ENCODE assay signal across 10 mouse cellular contexts in the genomic region with DNA sequence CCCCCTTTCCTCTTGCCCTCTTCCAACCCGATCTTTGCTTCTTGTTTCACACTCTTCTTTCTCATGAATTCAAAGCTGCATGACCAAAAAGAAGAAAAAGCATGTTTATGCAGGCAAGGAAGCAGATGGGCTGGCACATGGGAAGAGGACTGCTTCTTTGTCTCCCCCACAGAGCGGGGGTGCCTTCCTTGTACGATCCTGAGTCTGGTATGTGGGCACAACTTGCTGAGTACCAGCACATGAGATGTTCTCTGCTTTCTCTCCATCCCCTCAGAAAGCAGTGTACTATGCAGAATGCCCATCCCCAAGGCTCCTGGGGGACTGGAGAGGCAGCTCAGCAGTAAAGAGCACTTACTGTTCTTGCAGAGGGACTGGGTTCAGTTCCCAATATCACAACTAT. TPM values are rescaled to one million over a fixed set of nuclear protein-coding genes. Genes with fewer than 3 reads are reported as not detected.
DNase-seq lines count a peak whose midpoint lies in the region; ATAC-seq and TF ChIP-seq lines count a peak whose summit lies in the region.
"Had no signal": no experiment of that assay in that cellular context is flagged by ENCODE, and none has a peak within 500 bp of the region (broad histone marks: within the 10 kb centered on the region; RNA-seq: fewer than 3 reads in every experiment).

No protein-coding gene starts in this region.

- no peak for DNase-seq in kidney, adult 18-20 months
- peak; percentile 82 to 84 for DNase-seq in layer of hippocampus, adult 8-10 months (ENCODE audit: low spot score in 2 of 2)
- DNase-seq in right cerebral cortex, postnatal 14 days = peak; percentile 64
- DNase-seq in gastrocnemius, adult 2 months = no peak
- DNase-seq in liver, embryonic 11.5 days (ENCODE audit: low spot score) = no peak
- DNase-seq: cerebellum, adult 11-12 months; gastrocnemius, postnatal 14 days had no signal

- peak; percentile 59; the same call in 1 of the 2 replicates for TF ChIP-seq POLR2A in cortical plate, adult 2 months (IDR thresholded peaks at IDR 0.05; ENCODE audit: extremely low read depth, insufficient read depth, low read length)

- H3K36me3 ChIP-seq in kidney, embryonic 15.5 days = peaks cover 38% of the 10 kb centered on the region
- peaks cover 22% of the 10 kb centered on the region for H3K36me3 ChIP-seq in liver, embryonic 11.5 days (ENCODE audit: control insufficient read depth, insufficient read depth, low read length)

- H3K4me2 ChIP-seq in kidney, embryonic 15.5 days = no peak overlapping the region
- H3K4me2 ChIP-seq in liver, embryonic 11.5 days = no peak overlapping the region

- peaks cover 47% of the 10 kb centered on the region for H3K4me1 ChIP-seq in kidney, embryonic 15.5 days
- H3K4me1 ChIP-seq in cortical plate, adult 2 months (ENCODE audit: control insufficient read depth, insufficient read depth, low read length) = peaks cover 7% of the 10 kb centered on the region; the same call in 1 of the 2 replicates
- peaks cover 14% of the 10 kb centered on the region for H3K4me1 ChIP-seq in liver, embryonic 11.5 days (replicated peaks; ENCODE audit: control insufficient read depth, insufficient read depth, low read length)

- H3K27me3 ChIP-seq in kidney, embryonic 15.5 days = no peaks in the 10 kb centered on the region
- no peaks in the 10 kb centered on the region for H3K27me3 ChIP-seq in liver, embryonic 11.5 days (replicated peaks; ENCODE audit: control insufficient read depth, insufficient read depth, low read length)

- no peak overlapping the region for H3K4me3 ChIP-seq in kidney, embryonic 15.5 days (replicated peaks)
- no peak overlapping the region for H3K4me3 ChIP-seq in cortical plate, adult 2 months (ENCODE audit: insufficient read depth, low read length)
- no peak overlapping the region for H3K4me3 ChIP-seq in gastrocnemius, adult 2 months
- H3K4me3 ChIP-seq in liver, embryonic 11.5 days (ENCODE audit: low read depth, low read length) = no peak overlapping the region

- TF ChIP-seq CTCF in cortical plate, adult 2 months (IDR thresholded peaks at IDR 0.05; ENCODE audit: extremely low read depth, insufficient read depth, low read length) = no peak
- TF ChIP-seq CTCF in gastrocnemius, adult 2 months (IDR thresholded peaks at IDR 0.05) = no peak

- no peak overlapping the region for H3K9ac ChIP-seq in kidney, embryonic 15.5 days
- H3K9ac ChIP-seq in liver, embryonic 11.5 days (ENCODE audit: low read depth, low read length) = no peak overlapping the region

- H3K27ac ChIP-seq in kidney, embryonic 15.5 days = peak overlapping the region; percentile 92
- no peak overlapping the region for H3K27ac ChIP-seq in cortical plate, adult 2 months (ENCODE audit: insufficient read depth, low read length)
- no peak overlapping the region for H3K27ac ChIP-seq in gastrocnemius, adult 2 months
- H3K27ac ChIP-seq in liver, embryonic 11.5 days (ENCODE audit: low read depth, low read length) = no peak overlapping the region

- ATAC-seq in kidney, embryonic 15.5 days (replicated peaks; ENCODE audit: low FRiP score) = no peak
- no peak for ATAC-seq in activated CD4-positive, CD25-positive, alpha-beta regulatory T cell, adult 4 months
- no peak for ATAC-seq in liver, embryonic 11.5 days (replicated peaks; ENCODE audit: low FRiP score)

- no peaks in the 10 kb centered on the region for H3K9me3 ChIP-seq in kidney, embryonic 15.5 days (replicated peaks)
- H3K9me3 ChIP-seq in liver, embryonic 11.5 days (ENCODE audit: control insufficient read depth, low read length) = no peaks in the 10 kb centered on the region

- WGBS in kidney, embryonic 15.5 days = 32% methylated on average over 3 of the region's 3 CpGs
- 61% methylated on average over 3 of the region's 3 CpGs for WGBS in liver, embryonic 11.5 days

- intact Hi-C loops in gastrocnemius, adult 2 months (cut with DNase I) = no loop called here

RNA-seq across cellular contexts. Expression of a gene that starts 12.0 kb away (rescaled TPM):
- polyA plus RNA-seq in kidney, embryonic 15.5 days (2015; fragmentation: Nextera tagmentation; extraction: Ambion mirVana) = 134 TPM in 2 replicates
- 30.3 and 30.8 TPM in 2 replicates for polyA plus RNA-seq in cortical plate, adult 2 months (2012; rRNA removed)
- total RNA-seq in layer of hippocampus, adult 8-10 months (2022) = 10 to 100 TPM; 67.5 to 77.9 (median 71.5) TPM
- total RNA-seq in gastrocnemius, adult 2 months (2021) = 10 to 100 TPM; 33.2 to 42.6 TPM
- polyA plus RNA-seq in activated CD4-positive, CD25-positive, alpha-beta regulatory T cell, adult 4 months (2017; shearing (Covaris generic)) = 10 to 100 TPM; 51.3 to 61.4 TPM
- polyA plus RNA-seq in liver, embryonic 11.5 days (2014; fragmentation: Nextera tagmentation; extraction: Ambion mirVana) = 79.0 and 83.2 TPM in 2 replicates

RNA-seq across cellular contexts. Expression of a gene that starts 12.8 kb away (rescaled TPM):
- polyA plus RNA-seq in kidney, embryonic 15.5 days (2015; fragmentation: Nextera tagmentation; extraction: Ambion mirVana) = 0.83 and 1.1 TPM in 2 replicates
- 0.15 and 0.17 TPM in 2 replicates for polyA plus RNA-seq in cortical plate, adult 2 months (2012; rRNA removed)
- total RNA-seq in layer of hippocampus, adult 8-10 months (2022) = under 1 TPM in 1 of 4 experiments, not detected in 3; 0.79 TPM
- under 1 TPM in 1 of 2 experiments, not detected in 1; 0.75 TPM for total RNA-seq in gastrocnemius, adult 2 months (2021)
- under 1 TPM in 1 of 2 experiments, not detected in 1; 0.87 TPM for polyA plus RNA-seq in activated CD4-positive, CD25-positive, alpha-beta regulatory T cell, adult 4 months (2017; shearing (Covaris generic))
- 0.53 TPM in 1 of 2 replicates, not detected in the other for polyA plus RNA-seq in liver, embryonic 11.5 days (2014; fragmentation: Nextera tagmentation; extraction: Ambion mirVana)

RNA-seq across cellular contexts. Expression of a gene that starts 19.3 kb away (rescaled TPM):
- polyA plus RNA-seq in kidney, embryonic 15.5 days (2015; fragmentation: Nextera tagmentation; extraction: Ambion mirVana) = 33.3 and 39.5 TPM in 2 replicates
- 47.3 and 49.1 TPM in 2 replicates for polyA plus RNA-seq in cortical plate, adult 2 months (2012; rRNA removed)
- 10 to 100 TPM; 75.4 to 83.7 (median 81.8) TPM for total RNA-seq in layer of hippocampus, adult 8-10 months (2022)
- total RNA-seq in gastrocnemius, adult 2 months (2021) = 10 to 100 TPM; 15.7 to 20.6 TPM
- 1 to 10 TPM; 6.7 to 7.9 TPM for polyA plus RNA-seq in activated CD4-positive, CD25-positive, alpha-beta regulatory T cell, adult 4 months (2017; shearing (Covaris generic))
- polyA plus RNA-seq in liver, embryonic 11.5 days (2014; fragmentation: Nextera tagmentation; extraction: Ambion mirVana) = 31.4 and 33.0 TPM in 2 replicates

RNA-seq across cellular contexts. Expression of a gene that starts 58.6 kb away (rescaled TPM):
- 85.8 and 88.3 TPM in 2 replicates for polyA plus RNA-seq in kidney, embryonic 15.5 days (2015; fragmentation: Nextera tagmentation; extraction: Ambion mirVana)
- 359 and 361 TPM in 2 replicates for polyA plus RNA-seq in cortical plate, adult 2 months (2012; rRNA removed)
- total RNA-seq in layer of hippocampus, adult 8-10 months (2022) = 100 to 1,000 TPM; 258 to 301 (median 285) TPM
- total RNA-seq in gastrocnemius, adult 2 months (2021) = 10 to 100 TPM; 40.3 to 41.6 TPM
- 10 to 100 TPM; 40.7 to 42.8 TPM for polyA plus RNA-seq in activated CD4-positive, CD25-positive, alpha-beta regulatory T cell, adult 4 months (2017; shearing (Covaris generic))
- 74.2 and 76.3 TPM in 2 replicates for polyA plus RNA-seq in liver, embryonic 11.5 days (2014; fragmentation: Nextera tagmentation; extraction: Ambion mirVana)

Comparison
In these comparisons a context has a peak if more than half of its experiments do, and no peak if none do; other contexts are left out.
1. DNase-seq: peak in layer of hippocampus, adult 8-10 months (2 of 2) and right cerebral cortex, postnatal 14 days (single experiment); none in kidney, adult 18-20 months (single experiment), gastrocnemius, adult 2 months (single experiment) and liver, embryonic 11.5 days (single experiment).